Mouse (Mus musculus) lung, adult 2 months (tissue): ENCODE measurements around the gene Nap1l1.

Source experiments
- CTCF ChIP-seq: fragments of 200-500 bp; IDR thresholded peaks from 2 replicates; pipeline ENCODE4 v1.5.1; 2011; ENCODE audit warnings: mild to moderate bottlenecking, low read length, control low read depth; ENCODE audit not compliant: insufficient read depth
- POLR2A ChIP-seq: fragments of 200-500 bp; IDR thresholded peaks from 2 replicates; pipeline ENCODE4 v1.6.1; 2011; ENCODE audit warnings: low read depth, mild to moderate bottlenecking, control low read depth, low read length, borderline replicate concordance; ENCODE audit errors: extremely low read depth

DNA sequence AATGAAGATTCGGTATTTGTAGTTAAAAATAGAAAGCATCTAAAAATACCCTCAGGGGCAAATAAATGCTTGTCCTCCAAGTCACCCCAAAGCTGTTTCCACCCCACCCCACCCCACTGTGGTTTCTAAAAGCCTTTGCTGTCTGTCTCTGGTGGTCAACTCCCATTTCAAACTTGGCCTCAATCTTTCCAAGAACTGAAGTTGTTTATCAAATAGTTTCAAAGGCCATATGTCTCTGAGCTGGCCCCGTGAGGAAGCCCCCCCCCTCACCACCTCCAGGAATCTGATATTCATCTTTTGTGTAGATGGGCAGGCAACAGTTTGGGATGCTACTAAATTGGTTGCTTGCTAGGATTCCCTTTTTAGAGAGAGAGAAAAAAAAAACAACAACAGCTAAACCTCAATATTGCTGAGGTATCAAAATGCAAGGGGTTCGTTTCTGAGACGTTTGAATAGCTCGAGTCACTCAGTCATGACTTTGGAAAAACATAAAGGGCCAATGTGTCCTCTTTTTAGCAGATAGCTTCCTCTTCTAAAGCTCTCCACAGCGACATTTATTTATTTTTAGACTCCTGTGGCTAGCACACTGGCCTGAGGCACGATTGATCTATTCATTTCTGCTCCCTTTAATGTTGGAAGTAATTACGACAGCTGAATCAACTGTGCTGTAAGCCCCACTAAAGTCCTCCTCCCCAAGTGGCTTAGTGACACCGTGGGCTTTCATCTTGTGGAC, 26.9 kb upstream of the Nap1l1 start:
- TF ChIP-seq CTCF (no peak), POLR2A (no peak)
